Mouse (Mus musculus): ENCODE measurements around the gene Gja3. TPM values are rescaled to one million over a fixed set of nuclear protein-coding genes. Genes with fewer than 3 reads are reported as not detected.

The Gja3 gene
- total RNA-seq (2021) (not detected), polyA plus RNA-seq (2012; rRNA removed) (0.04 TPM in 1 of 2 replicates, not detected in the other)
- long read RNA-seq: 0 reads

DNA sequence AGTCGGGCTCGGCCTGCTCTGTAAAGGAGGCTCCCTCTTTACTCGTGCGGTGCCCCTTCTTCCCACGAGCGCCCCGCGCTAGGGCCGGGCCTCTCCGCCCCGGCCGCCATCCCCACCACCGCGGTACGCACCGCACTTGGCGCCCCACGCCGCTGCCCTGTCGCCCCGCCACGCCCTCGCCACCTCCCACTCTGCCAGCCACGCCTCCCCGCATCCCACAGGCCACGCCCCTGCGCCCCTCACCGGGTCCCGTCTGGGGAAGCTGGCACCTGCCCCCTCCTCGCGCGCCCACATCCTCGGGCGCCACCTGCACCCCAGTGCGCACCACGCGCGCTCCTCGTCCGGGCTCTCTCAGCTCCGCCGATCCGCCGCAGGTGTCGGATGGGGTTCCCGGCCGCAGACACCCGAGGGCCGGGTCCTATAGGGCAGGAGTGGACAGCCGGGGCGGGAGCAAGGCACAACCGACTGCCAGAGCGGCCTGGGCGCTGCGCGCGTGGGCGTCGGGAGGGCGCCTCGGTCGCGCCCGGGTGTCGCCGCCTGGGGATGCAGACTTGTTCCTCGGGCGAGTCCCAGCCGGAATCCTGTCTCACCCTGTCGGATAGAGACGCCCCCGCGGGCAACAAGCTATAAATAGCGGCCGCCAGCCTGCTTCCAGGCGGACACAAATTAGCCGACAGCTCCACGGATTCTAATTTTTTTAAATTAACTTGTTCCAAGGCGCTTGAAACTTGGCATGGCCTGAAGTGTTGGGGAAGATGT, at the start of gene Gja3:
Gene Gja3, minus strand, starts transcription at position 538 of the 759 bp plus-strand sequence.
- DNase-seq: peak; percentile 6

DNA sequence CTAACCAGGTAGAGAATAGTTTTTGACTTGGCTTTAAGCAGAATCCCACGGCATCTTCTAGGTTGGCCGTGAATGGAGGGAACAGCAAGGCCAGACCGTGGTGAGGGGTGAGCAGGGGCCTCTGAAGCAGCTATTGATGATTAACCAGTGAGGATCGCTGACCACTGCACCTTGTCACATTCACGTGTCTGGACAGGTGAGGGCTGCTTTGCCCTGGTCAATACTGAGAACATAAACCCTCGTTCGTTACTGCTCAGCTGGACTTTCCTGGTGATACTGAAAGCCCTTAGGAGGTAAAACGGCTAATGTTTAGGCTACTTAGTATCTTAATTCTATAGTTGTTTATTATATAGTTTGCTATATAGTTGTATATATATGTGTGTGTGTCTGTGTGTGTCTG, 49.2 kb upstream of the Gja3 start:
- no peak for DNase-seq

DNA sequence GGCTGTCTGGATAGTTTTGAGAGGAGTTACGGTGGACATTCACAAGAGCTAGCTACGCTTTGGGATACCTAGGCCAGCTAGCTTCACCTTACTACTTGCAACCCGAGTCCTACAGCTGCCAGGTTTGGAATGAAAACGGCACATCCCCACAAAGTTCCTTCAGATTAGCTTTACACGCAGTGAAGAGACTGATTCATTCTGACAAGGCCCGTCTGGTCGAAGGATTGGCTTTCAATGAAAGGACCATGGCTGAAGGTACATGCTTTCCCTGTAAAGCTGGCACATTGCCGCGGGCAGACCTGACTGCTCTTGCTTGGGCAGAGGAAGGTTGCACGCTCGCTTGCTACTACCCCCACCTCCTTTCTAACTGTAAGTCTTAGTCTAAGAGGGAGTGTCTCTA, 47.8 kb upstream of the Gja3 start:
- no peak for DNase-seq

DNA sequence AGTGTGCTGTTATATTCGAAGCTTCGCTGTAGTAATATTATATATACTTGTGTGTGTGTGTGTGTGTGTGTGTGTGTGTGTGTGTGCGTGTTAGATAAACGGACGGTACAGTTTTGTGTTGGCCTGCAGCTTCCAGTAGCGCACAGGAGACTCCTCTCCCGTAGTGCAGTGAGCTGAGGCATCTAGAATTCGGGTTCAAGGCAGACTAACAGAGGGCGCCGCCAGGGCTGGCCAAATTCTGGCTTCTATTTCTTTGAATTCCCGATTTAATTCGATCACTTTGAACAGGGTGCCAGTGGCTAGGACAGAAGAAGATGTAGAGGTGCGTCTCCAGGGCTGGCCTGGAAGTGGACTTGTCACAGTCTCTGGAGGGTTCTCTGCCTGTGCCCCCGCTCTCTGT, 47.2 kb upstream of the Gja3 start:
- no peak for DNase-seq

DNA sequence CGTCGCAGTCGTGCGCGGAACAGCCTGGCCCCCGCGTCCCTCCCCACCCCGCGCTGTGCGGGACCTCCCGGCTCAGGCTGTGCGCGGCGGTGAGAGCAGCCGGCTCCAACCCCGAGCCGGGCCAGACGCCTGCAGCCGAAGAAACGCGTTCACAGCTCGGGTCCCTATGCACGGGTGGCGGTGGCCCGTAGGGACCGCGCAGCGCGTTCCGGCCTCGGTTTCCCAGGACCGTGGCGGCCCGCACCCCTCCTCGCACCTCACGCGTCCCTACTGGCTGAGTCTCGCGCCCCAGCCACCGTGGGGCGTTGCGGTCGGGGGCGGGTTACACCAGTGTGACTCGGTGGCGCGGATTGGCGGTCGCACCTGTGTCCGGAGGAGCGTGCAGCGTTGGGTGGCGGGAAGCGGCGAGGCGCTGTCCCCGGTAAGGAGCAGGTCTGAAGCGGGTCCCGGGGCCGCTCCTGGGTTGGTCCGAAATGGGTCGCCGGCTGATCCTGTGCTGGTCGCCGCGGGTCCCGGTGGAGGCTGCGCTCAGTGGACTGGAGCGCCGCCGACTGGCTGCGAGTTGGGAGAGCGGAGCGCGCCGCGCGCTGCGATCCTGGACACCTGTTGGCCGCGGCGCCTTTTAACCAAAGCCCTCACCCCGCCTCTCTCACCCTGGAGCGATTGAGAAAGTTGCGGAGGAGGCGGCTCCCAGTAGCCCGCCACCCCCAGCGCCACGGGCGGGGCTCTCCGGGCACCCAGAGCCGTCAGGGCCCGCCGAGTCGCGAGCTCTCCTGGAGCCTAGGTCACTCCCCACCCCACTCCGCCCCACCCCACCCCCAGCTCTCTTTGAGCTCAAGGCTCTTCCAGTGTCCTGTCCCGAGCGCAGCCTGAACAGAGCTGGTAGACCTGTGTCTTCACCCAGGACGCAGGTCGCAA, 46.5 kb upstream of the Gja3 start, which contains the start of gene Gjb2:
Gene Gjb2, minus strand, starts transcription at position 597 of the 918 bp plus-strand sequence.
- DNase-seq: peak; percentile 82

DNA sequence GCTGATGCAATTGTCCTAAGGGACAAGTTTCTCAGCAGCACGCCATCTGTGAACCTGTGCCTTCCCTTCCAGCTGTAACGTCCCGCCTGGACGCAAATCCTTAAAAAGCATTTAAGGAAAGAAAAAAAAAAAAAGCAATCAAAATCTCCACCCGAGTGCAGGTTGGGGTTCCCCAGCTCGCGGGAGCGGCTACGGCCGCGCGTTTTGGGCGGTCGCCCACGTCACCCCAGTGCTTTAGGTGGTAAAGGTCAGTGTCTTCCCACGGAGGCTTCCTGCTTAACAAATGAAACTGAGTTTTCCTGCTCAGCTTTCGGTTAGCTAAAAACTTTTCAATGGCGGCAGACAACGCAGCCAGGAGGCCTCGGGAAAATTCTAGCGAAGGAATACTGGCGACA, 45.8 kb upstream of the Gja3 start:
- DNase-seq: peak; percentile 40

DNA sequence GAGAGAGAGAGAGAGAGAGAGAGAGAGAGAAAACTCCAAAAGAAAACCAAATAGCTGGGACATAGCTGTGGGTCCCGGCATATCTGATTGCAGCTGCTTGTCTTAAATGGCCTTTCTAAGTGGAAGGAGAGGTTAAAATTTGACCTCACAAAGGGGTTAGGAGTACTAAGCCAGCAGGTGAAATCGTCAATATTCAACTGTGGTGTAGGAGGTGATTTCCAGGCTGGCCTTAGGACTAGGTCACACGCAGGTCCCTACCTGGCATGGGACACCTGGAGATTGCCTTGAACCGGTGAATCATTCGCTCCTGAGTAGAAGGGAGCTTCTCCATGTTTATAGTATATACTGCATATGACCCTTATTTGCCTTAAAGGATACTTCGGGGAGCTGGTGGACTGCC, 45.2 kb upstream of the Gja3 start:
- DNase-seq: no peak

DNA sequence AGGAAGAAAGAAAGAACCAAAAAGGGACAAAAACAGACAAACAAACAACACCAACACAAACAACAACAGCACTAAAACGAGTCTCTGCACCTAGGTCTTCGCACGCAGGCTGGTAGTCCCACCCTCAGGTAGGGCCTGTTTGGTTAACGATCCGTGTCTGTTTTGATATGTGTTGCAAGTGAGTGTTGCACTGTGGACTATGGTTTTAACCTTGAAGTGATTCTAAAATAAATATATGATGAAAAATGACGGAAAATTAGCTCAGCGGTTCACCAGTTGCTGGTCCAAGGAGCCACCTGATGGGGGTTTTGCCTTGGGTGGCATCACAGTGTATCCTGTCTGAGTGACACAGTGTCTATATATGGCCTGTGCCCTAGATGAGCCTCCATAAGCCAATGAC, 43.7 kb upstream of the Gja3 start:
- DNase-seq: no peak

DNA sequence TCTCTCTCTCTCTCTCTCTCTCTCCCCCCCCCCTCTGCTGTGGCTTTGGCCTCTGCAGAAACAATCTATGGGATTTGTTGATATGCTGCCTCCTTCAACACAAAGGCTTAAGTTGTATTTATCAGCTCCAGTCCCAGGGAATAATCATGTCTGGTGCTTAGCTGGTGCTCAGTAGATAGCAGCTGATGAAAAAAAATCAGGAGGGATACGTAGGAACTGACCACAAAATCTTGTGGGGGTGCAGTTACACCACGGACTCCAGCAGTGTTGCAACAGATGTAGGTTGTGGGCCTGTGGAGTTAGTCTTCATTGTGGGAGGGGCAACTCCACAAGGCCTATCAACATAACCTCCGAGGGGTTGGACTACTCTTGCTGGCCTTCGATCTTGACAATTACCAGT, 38.0 kb upstream of the Gja3 start:
- DNase-seq: no peak

DNA sequence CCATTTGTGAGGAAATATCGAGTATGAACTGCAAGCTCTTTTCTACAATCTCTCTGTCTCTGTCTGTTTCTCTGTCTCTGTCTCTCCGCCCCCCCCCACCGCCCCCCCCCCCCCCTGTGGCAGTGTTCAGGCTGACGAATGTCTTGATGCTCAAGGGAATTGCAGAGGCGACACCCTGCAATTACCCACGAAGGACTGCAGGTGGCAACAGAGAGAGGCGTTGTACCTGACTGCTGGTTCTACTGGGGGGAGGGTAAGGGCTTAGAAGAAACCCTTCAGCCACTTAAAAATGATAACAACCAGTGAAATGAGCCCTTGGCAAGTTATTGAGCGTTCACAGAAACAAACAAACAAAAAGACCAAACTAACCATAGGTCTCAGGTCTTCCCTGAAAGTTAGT, 35.1 kb upstream of the Gja3 start:
- peak; percentile 58 for DNase-seq

DNA sequence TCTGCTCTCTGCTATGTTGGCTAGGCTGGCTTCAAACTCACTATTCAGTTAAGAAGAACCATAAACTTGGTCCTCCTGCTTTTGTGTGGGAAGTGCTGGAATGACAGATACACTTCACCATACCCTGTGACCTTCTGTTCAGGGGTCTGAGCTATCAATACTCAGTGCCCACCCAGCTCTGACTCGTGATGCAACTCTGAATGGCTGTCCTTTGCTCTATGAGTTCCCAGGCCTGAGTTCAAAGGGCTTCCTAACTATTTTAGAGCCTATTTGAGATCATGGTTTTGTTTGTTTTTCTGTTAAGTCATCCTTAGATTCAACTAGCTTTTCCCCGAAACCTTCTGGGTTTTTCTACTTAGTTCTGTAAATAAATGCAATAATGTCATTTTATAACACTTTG, 32.1 kb upstream of the Gja3 start:
- no peak for DNase-seq

DNA sequence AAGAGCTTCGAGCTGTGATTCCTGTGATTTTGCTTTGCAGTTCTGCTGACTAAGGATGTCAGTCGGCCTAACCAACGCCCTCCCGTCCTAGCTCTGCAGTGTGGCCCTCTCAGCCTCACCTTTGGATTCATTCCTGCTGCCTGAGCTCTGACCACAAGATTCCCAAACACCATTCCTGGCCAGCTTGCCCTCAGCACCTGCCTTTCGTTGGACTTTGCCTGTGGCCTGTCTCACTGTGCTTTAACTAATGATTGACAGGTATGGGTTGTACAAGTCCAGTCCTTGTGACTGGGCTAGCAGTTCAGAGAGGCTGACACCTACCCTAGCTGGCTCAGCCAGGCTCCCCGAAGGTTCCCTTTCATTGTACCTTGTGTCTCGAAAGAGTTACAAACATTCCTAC, 31.2 kb upstream of the Gja3 start:
- no peak for DNase-seq

DNA sequence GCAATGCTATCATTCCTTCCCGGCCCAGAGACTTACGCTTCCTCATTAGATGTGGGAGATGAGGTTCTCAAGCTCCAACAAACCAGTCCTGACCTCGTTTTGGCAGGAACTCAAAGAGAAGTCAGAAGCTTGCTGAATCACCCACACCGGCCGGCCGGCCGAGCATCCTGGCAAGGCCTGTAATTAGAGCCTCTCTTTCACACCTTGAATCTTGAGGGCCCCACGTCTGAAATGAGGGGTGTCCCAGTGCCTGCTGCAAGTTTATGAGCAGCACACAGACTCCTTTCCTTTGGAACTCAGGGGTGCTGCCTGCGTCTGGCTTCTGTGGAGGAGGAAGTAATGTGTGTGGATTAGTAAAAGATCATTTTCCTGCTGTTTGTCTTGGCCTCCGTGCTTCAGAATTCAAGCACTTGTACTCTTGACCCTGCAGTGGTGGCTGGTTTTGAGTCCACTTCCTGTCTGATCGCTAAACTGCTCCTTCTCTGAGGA, 26.3 kb upstream of the Gja3 start:
- DNase-seq: no peak

DNA sequence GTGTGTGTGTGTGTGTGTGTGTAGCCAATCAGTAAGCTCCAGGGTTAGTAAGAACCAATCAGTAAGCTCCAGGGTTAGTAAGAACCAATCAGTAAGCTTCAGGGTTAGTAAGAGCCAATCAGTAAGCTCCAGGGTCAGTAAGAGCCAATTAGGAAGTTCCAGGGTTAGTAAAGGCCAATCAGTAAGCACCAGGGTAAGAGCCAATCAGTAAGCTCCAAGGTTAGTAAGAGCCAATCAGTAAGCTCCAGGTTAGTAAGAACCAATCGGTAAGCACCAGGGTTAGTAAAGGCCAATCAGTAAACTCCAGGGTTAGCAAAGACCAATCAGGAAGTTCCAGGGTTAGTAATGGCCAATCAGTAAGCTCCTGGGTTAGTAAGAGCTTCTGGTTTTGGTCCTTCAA, 25.0 kb upstream of the Gja3 start:
- no peak for DNase-seq

DNA sequence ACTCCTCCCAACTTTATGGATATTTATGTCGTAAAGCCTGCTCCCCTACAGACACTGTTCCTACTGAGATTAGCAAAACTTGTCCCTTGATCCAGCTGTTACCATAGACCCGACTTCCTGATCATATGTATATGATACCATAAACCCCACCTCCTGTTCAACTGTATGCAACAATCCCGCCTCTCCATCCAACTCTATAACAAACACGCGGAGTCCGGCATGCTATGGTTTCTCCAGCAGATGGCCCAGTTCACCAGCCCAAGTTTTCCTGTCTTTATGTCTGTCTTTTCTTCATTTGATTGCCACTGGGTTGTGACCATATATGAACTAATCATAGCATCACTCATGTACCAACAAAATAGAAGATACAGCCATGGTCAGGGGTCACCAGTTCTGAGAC, 17.6 kb upstream of the Gja3 start:
- DNase-seq: no peak

DNA sequence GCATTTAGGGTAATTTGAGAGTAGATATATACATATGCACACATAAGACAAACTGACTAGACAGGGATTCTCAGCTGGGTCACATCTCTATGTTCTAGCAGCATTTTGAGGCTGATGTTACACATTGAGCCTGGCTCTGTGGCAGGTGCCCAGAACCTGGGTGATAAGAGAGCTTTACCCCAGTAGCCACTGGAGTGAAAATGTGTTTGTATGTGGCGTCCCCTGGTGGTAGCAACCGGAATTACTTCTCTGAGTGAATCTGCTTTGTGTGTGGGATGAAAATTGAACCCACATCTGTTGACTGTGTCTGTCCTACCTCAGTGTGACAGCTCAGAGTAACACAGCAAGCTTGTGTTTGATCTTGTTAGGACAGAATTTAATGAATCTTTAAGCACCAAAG, 12.0 kb upstream of the Gja3 start:
- DNase-seq: peak; percentile 37

DNA sequence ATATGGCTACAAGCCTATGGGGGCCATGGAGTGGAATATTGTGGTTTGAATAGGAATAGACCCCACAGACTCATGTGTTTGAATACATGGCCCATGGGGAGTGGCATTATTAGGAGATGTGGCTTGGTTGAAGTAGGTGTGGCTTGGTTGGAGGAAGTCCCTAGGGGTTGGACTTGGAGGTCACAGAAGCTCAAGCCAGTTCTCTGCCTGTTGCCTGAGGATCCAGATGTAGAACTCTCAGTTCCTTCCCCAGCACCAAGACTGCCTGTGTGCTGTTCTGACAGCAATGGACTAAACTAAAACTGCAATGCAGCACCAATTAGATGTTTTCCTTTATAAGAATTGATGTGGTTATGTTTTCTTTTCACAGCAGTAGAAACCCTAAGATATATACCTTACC, 8.2 kb upstream of the Gja3 start:
- DNase-seq: no peak

DNA sequence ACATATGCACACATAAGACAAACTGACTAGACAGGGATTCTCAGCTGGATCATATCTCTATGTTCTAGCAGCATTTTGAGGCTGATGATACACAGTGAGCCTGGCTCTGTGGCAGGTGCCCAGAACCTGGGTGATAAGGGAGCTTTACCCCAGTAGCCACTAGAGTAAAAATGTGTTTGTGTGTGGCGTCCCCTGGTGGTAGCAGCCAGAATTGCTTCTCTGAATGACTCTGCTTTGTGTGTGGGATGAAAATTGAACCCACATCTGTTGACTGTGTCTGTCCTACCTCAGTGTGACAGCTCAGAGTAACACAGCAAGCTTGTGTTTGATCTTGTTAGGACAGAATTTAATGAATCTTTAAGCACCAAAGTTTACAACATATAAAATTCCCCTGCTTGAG, 2.2 kb upstream of the Gja3 start:
- DNase-seq: peak; percentile 55

DNA sequence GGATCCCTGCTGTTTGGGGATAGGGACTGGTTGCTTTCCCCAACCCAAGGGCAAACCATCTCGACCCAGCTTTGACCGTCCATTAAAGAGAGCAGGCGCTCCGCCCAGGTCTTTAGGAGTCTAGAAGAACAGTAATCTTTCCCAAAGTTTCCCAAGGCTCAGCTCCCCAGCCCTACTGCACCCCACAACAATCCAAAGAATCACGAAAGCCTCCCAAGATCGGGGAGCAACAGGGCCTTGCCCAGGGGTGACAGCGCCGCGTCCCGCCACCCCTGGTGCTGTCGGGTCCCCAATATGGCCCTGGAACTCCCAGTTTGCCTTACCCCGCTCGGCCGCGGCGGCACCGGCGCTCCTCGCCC, 717 bp downstream of the Gja3 start:
- no peak for DNase-seq

DNA sequence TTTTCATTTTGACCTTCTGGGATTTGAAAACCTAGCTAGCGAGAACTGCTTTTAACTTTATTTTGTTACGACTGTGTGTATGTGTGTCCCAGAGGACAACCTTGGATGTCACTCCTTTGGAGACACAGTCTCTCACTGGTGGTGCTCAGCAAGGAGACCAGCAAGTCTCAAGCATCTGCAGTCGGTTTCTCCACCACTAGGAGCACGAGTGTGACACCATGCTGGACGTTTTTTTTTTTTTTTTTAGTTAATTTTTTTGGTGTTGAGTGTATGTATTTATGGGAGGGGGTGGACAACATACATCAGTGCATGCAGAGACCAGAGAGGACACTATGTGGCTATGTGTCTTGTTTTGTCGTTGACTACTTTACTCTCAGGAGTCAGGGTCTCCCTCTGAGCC, 5.2 kb downstream of the Gja3 start:
- no peak for DNase-seq

DNA sequence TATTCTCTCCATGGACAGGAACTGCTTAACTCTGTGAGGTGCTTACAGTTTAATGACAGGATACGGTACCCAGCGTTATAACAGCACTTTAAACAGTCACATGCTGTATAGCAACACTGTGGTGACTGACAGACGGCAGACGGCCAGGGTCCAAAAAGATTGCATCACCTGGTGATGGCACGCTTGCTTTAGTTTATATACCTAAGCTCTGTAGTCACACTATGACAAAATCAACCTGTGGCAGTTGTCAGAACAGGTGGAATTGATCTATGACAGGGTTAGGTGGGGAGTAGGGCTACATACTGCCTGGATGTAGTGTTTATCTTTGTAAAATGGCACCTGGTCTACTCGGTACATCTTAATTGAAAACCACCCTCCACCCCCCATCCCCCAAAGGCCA, 14.0 kb downstream of the Gja3 start:
- DNase-seq: no peak

DNA sequence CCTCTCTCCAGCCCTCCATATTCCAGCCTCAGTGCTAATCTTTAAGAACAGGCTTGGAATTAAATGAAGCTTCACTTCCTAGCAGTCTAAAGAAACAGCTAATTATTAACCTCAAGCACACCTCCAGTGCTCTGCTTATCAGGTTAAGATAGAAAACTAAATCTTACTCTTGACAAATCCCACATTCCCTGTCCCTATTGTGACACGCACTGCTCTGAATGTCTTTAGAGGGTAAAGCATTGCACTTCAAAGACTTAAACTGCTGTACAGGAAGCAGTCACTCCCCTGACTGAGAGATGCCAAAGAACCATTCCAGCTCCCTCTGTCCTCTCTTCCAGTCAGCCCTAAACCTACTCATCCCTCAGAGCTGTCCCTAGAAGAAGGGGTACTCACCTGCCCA, 16.5 kb downstream of the Gja3 start:
- no peak for DNase-seq

DNA sequence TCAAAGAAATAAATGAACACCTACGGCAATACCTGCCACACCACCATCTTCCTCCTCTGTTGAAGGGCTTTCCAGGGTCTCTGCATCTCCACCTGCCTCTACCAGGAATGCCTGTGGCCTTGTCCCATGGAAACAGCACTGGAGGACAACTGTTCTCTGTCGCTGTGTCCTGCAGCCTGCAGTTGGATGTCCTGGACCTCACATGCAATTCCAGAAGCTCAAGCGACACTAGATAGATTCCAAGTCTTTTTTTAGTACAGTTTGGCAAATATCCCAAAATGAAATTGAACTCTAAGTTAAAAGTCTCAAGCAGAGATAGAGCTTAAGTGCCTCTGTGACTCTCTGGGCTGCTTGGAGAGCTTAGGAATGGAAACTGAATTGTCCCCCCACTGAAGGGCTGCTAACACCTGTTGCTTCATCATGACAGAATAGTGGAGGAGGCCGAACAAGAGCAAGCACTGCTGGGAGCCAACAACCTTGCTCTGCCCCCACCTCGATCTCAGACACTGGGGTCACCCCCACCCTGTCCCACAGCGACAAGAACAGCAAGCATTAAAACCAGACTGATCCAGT, 22.9 kb downstream of the Gja3 start:
- DNase-seq: no peak

All from adrenal gland, adult 2 months (tissue).